Mouse (Mus musculus): Measurements from ENCODE around the gene Atp6v0e2. TPM values are rescaled to one million over a fixed set of nuclear protein-coding genes. Genes with fewer than 3 reads are reported as not detected.

The Atp6v0e2 gene
- 0.61 TPM for polyA plus RNA-seq (2017; shearing (Covaris generic))

GRCm38 (mm10) chr6:48537105-48537954 lies at the start of gene Atp6v0e2:
Gene Atp6v0e2 (plus strand): TSS chr6:48537615.

GRCm38 (mm10) chr6:48554280-48555103 lies 17.1 kb downstream of the Atp6v0e2 start, which contains the start of gene Lrrc61:
Gene Lrrc61 (plus strand): TSS chr6:48554796.

GRCm38 (mm10) chr6:48572572-48573061 lies 35.2 kb downstream of the Atp6v0e2 start, which contains the start of gene Rarres2:
Gene Rarres2 (minus strand): TSS chr6:48572789.

GRCm38 (mm10) chr6:48589194-48589750 lies 51.9 kb downstream of the Atp6v0e2 start, which contains the start of gene Gm45021:
Gene Gm45021 (plus strand): TSS chr6:48589610.

Other genes with a start within 250 kb of the Atp6v0e2 start
- 21.2 TPM for gene Krba1, start 142.0 kb upstream of the Atp6v0e2 start, polyA plus RNA-seq (2017; shearing (Covaris generic))
- 4.6 TPM for gene Zfp467, start 91.8 kb upstream of the Atp6v0e2 start, polyA plus RNA-seq (2017; shearing (Covaris generic))
- gene Sspo, start 89.4 kb upstream of the Atp6v0e2 start, polyA plus RNA-seq (2017; shearing (Covaris generic)) = not detected
- 10.6 TPM for gene Lrrc61, start 17.2 kb downstream of the Atp6v0e2 start, polyA plus RNA-seq (2017; shearing (Covaris generic))
- not detected for gene Rarres2, start 35.2 kb downstream of the Atp6v0e2 start, polyA plus RNA-seq (2017; shearing (Covaris generic))
- not detected for gene Gm45021, start 52.0 kb downstream of the Atp6v0e2 start, polyA plus RNA-seq (2017; shearing (Covaris generic))
- 7.2 TPM for gene Repin1, start 56.3 kb downstream of the Atp6v0e2 start, polyA plus RNA-seq (2017; shearing (Covaris generic))
- not detected for gene Gm44965, start 56.3 kb downstream of the Atp6v0e2 start, polyA plus RNA-seq (2017; shearing (Covaris generic))
- 7.6 TPM for gene Zfp775, start 64.4 kb downstream of the Atp6v0e2 start, polyA plus RNA-seq (2017; shearing (Covaris generic))
- gene AI854703, start 89.1 kb downstream of the Atp6v0e2 start, polyA plus RNA-seq (2017; shearing (Covaris generic)) = 2.6 TPM
- gene Gimap8, start 109.6 kb downstream of the Atp6v0e2 start, polyA plus RNA-seq (2017; shearing (Covaris generic)) = 173 TPM
- gene Gimap9, start 138.5 kb downstream of the Atp6v0e2 start, polyA plus RNA-seq (2017; shearing (Covaris generic)) = 226 TPM
- 1,360 TPM for gene Gimap4, start 146.9 kb downstream of the Atp6v0e2 start, polyA plus RNA-seq (2017; shearing (Covaris generic))
- gene Gimap6, start 170.6 kb downstream of the Atp6v0e2 start, polyA plus RNA-seq (2017; shearing (Covaris generic)) = 1,977 TPM
- 22.4 TPM for gene Gm28053, start 181.0 kb downstream of the Atp6v0e2 start, polyA plus RNA-seq (2017; shearing (Covaris generic))
- 257 TPM for gene Gimap7, start 181.0 kb downstream of the Atp6v0e2 start, polyA plus RNA-seq (2017; shearing (Covaris generic))
- gene Gimap1, start 201.4 kb downstream of the Atp6v0e2 start, polyA plus RNA-seq (2017; shearing (Covaris generic)) = 398 TPM
- 153 TPM for gene Gimap5, start 208.6 kb downstream of the Atp6v0e2 start, polyA plus RNA-seq (2017; shearing (Covaris generic))
- gene Gimap3, start 233.2 kb downstream of the Atp6v0e2 start, polyA plus RNA-seq (2017; shearing (Covaris generic)) = 1,843 TPM